Mouse (Mus musculus) megakaryocyte progenitor cell, adult 5-6 weeks (primary cell): ENCODE measurements around the gene Wdr95. TPM values are rescaled to one million over a fixed set of nuclear protein-coding genes. Genes with fewer than 3 reads are reported as not detected.

ENCODE experiments used
- ATAC-seq: replicated peaks from 2 replicates; pipeline ENCODE4 v1.8.0; 2016; ENCODE audit warnings: mild to moderate bottlenecking, moderate TSS enrichment, inconsistent platforms; ENCODE audit not compliant: poor library complexity
- total RNA-seq, 2 experiments: library from RNA; stranded (forward) in 1 of 2; stranded (reverse) in 1 of 2; fragments of 157-497, 149-512 nt in 1 of 2; fragments of 200-1000 nt in 1 of 2; gene quantifications; 2 replicates each; pipeline versions ENCODE4 v1.2.3 to v1.2.4; 2015 to 2017

Wdr95 gene
- total RNA-seq, 2 experiments from 2014 or later: not detected

DNA sequence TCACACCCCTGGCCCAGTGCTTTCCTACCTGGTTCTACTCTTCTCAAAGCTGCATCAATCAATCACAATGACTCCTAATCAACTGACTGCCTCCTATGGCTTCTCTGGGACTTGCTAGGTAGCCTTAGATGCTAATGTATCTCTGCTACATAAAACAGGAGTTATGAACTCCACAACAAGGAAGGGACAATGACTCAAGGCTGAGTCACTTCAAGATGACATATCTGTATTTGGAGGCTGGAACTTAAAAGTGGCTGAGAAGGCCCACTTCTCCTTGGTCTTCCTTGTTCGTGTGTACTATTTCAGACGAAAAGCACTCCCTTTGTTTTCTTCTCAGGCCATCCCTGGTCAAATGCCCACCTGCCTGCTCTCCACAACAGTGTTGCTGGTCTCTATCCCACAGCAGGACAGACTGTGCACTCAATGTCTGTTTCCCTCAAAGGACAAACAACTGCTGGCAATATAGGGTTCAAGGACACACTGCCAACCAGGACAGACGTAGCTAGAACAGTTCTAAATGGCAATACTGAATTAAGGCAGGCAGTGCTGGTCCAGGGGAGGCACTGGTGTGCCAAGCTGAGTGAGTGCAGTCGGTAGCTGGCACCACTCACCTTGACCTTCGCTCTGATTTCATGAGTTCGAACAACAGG is 89.4 kb downstream of the Wdr95 start:
- no peak for ATAC-seq

DNA sequence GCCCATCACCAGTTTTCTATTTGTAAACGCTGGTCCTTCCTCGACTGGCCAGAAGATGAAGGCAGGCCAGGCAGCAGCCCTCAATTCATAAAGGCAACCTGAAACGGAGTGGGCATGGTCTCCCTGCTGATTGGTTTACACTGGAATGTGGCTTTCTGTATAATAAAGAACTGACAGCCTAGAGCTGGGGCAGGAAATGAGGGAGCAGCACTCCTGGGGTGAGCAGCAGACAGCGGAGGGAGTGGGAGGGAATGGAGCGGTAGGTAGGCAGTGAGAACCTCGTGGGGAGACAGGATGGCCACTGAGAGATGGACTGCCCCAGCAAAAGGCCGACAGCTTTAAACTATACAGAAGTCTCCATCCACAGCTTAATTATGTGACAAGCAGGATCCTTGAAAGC is 93.7 kb downstream of the Wdr95 start:
- ATAC-seq: no peak

DNA sequence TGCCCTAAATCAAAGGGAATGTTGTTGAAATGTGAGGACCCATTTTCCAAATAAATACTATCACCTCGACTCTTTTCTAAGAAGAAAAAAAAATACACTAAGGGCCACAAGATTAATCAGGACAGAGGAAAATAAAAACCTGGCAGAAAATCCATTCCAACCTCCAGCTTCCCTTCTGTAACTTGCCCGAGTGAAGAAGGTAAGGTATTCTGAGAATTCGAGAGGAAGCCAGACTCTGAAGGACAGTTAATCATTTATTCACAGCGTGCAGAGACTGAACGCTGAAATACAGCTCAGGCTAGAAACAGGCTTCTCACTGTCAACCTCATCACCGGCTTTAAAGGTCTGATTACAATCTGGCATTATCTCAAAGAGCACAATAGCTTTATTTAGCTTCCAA is 94.2 kb downstream of the Wdr95 start:
- no peak for ATAC-seq

DNA sequence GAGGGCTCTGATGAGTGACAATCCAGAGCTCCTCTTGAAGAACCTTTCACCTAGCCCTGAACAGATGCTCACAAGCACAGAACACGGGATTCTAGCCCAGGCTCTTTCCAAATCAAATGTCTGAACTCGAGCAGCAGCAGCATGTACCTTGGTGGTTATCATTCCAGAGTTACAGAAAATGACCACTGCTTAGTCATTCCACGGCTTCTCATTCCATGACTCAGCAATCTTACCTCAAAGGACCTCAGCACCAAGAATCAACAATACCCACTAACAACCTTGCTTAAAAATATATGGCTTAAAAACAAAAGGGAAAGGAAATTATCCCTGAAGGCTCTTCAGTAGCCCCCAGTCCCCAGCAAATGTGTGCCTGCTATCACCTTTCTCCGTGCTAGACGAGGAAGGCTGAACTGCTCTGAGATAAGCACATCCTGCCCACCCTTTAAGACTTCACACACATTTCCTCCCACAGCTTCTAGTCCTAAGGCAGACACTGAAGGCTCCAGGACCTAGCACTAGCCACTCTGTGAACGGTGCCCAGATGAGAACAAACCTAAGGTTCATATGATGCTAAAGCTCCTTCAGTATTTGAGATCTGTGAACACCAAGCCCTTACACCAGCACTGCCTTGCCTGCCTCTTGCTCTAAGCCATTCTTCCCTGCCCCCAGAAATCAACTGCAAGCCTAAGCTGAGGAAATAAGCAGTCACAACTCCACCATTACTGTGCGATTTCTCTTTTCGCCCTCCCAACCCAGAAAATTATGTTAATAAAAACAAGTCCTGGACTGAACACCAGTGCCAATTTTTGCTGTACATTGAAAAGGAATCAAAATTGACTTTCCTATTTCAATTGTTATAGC is 95.6 kb downstream of the Wdr95 start:
- peak; percentile 63 for ATAC-seq

DNA sequence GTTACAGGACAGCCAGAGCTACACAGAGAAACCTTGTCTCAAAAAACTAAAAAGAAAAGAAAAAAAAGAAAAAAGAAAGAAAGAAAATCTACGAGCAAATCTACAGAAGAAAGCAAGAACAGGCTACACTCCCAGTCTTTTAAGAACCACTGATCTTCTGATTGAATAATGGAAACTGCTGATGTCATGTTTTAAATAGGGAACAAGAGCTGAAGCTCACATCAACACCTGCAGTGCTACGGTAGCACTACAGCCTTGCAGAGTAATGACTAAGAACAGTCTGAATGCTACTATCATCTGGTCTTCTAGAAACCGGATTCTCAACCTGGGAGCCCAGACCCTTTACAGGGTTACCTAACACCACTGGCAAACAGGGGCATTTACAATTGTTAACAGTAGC is 97.1 kb downstream of the Wdr95 start:
- no peak for ATAC-seq

DNA sequence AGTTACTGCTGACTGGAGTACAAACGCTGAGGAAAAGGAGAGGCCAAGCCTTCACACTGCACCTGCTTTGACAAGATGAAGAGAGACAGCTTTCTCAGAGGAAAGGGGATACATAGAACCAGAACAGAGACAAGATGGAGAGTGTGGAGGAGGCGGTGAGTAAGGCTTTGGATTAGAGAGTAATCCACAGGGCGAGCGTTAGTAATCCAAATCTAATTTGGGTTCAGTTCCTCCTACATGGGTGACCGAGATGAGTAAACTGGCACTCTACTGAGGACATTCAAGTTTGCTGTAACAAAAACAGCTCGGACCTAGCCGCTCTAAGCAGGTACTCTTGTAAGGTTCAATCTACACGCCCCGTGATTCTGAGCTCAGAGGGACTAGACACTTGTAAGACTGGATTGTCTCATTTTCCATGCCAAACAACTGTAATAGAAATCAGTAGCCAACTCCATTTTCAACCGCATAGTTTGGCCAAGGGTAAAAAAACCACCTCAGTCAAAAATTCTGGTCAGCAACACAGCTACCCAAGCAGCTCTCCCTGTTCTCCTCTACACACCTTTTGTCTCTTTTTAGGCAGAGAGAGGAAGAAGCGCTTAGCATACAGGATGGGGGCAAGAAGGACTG is 106.0 kb downstream of the Wdr95 start:
- ATAC-seq: no peak

DNA sequence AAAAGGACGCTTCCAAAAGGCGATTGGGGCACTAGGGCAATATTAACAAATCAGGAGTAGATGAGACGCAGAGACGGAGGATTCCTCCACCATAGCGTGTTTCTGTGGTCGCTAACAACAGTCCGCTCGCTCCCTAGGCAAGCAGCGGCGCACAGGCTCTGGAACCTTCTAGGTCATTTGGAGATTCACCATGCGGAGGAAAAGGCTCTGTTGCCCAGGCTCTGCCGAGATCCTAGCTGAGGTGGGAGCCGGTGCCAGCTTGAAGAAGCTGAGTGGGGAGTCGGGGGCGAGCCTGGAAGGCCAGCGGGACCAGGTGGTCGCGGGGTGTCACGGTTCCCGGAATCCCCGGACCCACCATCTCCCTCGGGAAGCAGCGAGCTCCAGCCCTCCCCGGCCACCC is 107.1 kb downstream of the Wdr95 start:
- peak; percentile 3; the same call in 1 of the 2 replicates for ATAC-seq

DNA sequence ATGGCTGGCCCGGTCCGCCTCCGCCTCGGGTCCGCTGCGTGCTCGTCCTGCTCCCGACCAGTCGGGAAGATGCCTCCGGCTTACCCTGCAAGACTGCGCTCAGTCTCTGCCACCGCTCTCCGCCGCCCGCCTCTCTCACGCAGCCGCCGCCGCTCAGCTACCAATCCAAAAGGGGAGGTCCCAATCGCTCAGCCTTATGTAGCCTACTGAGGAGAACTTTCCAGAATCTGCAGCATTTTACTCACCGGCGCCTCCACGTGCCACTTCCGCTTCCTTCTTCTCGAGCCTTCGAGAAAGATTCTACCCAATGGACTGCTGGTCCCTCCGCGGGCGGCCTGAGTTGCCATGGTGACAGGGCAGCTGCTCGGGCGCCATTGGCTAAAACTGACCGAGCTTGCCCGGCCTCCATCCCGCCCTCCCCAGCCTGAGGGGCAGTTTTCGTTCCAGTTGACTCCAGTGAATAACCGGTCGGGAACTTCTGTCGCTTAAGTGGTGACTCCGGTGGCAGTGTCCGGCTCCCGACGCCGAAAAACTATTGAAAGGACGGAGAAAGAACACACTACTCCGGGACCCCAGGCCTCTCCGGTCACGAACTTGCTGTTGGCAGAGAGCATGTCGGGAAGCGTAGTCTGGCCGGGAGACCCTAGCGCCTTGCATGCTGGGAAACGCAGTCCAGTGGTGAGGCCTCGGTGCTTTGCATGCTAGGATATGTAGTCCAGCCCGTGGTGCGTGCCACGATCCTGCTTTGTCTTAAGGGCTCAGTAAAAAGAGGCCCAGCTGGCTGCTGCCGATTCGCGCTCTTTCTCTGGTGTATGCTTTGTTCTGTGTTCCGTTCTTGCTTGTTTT is 107.8 kb downstream of the Wdr95 start, which contains the start of gene Hsph1:
TSS of gene Hsph1 (minus strand) at position 302 of the 846 bp plus-strand sequence.
- ATAC-seq: peak; percentile 89

DNA sequence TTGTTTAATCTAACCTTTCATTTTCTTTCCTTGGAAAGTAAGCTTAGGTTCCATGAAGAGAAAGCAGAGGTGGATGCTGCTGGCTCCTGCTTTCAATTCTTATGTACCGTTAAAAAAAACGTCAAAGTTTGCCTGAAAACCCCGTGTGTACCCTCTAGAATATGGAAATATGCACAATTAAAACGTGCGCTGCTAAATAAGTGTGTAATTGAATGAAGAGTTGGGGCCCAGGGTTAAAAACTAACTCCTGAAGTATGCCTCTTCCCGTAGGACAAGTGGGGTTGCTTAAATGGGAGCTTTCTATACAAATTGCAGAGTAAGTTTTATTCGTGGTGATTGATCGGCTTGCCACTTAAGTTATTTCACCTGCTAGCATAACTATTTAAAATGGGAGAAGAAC is 108.8 kb downstream of the Wdr95 start:
- ATAC-seq: no peak

DNA sequence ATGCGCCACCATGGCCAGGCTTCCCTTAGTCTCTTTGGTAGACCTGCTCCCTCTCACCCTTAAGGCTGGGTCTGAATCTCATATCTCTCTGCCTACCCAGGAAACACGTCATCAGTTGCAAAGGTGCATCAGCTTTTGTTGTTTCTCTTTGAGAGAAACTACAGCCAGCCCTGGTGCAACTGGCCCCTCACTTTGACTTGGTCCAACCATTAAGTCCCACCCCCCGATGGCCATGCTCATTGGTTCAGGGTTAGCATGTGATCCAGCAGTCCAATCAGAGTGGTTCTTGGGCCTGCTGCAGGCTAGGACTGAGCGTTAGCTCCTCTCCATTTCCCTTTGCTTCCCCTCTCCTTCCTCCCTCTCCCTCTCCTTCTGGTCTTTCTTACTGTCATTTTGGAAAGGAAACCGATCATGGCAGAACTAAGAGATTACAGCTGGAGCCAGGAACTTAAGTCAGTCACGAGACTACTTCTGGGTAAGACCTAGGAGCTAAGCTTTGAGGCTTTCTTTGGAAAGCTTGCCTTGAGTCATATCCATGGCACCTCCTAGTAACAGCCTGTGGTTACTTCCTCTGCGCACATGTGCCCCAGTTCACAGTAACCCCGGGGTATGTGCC is 112.9 kb downstream of the Wdr95 start:
- ATAC-seq: peak; percentile 51

DNA sequence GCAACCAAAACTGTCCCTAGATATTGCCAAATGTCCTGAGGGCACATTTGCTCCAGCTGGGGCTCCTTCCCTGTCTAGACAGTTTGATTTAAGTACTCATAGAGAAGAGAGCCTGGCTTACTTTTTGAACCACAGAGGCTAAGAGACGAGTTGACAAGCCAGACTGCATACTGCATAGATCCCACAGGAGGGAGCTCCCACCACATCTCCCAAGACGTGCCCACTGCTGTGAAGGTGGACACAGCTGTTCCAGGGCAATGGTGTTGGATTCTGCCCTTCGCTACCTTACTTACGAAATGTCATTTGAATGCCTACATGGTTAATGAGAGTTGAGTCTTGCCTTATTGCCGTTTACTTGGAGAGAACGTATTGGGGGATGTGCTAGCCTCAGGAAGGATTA is 113.9 kb downstream of the Wdr95 start:
- ATAC-seq: peak; percentile 76

DNA sequence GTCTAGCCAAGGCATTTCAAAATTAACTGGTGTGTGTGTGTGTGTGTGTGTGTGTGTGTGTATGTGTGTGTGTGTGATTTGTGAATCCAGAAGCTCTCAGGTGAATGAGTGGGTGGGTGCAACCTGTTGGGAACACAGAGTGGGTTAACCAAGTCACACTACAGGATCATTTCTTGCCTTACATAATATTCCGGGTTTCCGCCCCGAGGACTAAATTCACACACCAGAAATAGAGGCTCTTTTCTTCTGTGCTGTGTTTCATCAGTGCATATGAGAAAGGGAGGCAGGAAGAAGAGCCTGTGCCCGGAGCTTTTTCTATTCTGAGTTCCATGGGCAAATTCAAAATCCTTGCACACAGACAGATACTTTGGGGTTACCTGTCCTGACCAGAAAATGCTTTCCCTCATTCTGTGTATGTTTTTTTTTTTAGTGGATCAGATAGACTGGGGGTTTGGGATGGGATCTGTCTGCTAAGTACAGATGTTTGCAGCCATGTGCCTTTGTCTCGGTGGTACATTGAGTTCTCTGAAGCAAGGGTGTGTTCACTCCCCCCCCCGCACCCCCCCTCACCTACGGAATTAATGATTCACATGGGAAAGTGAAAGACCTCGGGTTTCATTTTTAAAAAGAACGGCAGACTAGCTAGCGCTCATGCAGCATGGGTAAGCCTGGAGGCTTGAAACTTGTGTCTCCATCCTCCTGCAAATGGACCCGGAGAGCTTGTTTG is 114.5 kb downstream of the Wdr95 start:
- no peak for ATAC-seq

DNA sequence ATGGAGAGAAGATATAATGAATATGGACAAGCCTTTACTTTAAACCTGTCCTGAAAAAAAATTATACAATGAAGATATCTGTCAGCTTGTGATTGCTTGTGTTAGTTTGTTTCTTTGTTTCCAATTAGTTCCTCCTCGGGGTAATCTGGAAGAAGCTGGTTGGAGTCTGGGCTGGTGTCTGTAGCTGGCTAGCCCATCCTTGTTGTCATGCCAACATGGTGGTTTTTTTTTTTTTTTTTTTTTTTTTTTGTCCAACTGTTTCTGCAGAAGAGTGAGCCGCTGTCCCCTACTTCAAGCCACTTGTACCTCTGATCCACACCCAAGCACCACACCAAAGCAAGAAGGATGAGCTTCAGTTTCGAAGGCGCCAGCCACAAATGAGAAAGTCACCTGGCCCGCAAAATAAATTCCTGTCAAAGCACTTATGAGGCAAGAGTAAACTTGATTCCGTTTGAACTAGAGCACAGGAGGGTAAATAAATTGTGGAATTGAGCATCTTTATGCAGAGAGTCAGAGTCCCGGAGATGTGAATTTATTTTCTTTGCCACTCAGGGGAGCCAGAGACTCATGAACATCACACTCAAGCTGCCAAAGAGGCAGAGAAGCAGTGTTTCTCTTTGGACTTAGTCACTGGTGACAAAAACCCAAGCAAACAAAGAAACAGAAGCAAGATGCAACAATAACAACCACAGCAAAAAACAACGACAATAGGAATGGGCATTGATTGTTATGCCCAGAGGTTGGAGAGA is 119.1 kb downstream of the Wdr95 start:
- ATAC-seq: peak; percentile 33

DNA sequence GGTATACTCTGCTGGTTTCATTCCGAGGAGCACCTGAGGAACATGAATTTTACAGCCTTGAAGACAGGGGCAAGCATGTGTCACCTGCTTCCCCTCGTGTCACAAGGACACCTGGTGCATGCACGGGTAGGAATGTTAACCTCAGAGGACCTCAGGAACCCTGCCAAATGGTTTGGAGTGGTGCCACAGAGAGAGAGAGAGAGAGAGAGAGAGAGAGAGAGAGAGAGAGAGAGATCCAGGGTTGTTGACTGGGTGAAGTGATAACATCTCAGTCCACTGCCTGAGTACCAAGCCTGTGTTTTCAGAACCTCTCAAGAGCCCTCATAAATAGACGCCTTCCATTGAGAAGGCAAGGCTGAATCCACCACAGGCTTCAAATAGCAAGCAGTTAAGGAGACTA is 119.7 kb downstream of the Wdr95 start:
- ATAC-seq: peak; percentile 38

DNA sequence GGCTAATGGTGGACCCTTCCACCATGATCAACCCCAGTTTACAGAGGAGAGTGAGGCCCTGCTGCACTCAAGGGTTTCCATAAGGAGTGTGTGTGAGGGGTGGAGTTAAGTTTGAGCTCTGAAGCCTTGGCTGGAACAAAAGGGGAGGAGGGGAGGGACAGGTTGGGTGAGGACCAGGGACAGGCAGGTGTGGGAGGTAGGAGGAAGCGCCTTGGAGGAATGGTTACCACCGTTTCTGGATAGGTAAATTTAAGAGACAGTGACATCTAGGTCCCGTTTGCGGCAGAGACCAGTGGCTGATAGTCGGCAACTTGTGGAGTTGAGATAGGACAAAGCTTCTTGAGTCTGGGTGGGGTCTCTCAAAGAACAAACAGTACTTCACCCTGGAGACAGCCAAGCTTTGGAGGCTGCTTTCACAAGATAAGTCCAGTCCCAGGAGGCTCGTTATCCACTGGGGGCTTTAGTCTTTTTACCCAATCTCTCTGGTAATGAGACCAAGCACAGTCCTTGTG is 120.5 kb downstream of the Wdr95 start:
- ATAC-seq: peak; percentile 79

DNA sequence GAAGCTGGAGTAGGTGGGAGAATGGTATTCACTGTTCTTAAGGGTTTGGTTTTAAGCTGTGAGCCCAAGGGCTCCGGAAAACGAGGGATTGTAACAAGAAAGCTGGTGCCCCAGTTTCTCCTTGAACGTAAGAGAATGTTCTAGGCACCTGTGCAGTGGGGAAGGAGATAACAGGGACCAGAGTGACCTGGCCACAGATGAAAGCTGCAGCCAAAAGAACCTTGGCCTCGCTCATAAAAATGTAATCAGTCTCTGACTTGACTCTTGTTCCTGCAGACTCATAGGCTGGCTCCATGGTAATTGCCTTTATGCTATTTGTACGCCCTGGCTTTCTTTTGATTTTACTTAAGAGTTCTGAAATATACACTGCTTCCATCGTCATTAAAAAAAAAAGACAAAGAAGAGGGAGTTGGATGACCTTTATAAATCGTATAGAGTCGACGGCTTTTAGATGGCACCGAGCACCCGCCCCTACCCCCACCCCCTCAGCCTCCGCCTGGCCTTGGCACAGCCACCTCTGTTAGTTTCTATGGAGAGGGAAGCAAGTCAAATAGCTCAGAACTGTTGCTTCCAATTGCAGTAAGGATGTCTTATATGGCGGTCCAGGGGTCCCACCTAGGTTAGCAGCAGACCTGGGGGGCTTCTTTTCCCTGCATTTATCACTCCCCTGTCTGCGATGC is 121.2 kb downstream of the Wdr95 start:
- ATAC-seq: peak; percentile 27; the same call in 1 of the 2 replicates

DNA sequence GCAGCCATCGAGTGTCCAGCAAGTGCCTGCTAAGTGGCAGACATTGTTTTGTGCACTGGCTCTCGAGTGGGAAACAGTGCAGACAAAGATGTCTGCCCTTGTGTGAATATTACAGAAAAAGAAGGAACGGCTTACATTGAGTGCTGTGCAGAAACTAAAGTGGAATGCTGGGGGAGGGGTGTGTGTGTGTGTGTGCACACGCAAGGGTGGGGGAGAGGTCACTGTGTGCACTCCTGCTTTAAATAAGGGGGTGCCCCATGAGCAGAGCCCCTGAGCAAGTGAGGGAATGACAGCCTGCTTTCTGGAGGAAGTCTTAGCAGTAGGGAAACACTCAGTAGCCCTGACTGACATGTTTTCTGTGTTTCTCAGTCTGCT is 121.7 kb downstream of the Wdr95 start:
- no peak for ATAC-seq

DNA sequence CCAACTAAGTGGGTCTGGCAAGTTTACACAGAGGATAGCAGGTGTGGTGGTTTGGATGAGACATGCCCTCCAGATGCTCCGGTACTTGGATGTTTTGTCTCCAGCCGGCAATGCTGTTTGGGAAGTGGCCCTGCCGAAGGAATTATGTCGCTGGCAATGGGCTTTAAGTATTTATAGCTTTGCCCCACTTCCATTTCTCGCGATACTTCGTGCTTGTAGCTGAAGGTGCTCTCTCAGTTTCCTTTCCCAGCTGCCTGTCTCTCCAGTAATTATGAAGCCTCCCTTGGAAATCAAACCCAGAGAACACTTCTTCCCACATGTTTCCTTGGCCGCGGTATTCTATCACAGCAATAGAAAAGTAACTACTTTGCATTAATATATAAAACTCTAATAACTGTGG is 127.2 kb downstream of the Wdr95 start:
- ATAC-seq: no peak
